Mouse (Mus musculus): ENCODE measurements around the gene Nol4l. TPM values are rescaled to one million over a fixed set of nuclear protein-coding genes. Genes with fewer than 3 reads are reported as not detected.
A peak's percentile ranks its signal among the peaks of the same experiment; 100 is the strongest.

Nol4l gene
- polyA plus RNA-seq, 1 experiment from 2014 or later = 12.9 TPM

DNA sequence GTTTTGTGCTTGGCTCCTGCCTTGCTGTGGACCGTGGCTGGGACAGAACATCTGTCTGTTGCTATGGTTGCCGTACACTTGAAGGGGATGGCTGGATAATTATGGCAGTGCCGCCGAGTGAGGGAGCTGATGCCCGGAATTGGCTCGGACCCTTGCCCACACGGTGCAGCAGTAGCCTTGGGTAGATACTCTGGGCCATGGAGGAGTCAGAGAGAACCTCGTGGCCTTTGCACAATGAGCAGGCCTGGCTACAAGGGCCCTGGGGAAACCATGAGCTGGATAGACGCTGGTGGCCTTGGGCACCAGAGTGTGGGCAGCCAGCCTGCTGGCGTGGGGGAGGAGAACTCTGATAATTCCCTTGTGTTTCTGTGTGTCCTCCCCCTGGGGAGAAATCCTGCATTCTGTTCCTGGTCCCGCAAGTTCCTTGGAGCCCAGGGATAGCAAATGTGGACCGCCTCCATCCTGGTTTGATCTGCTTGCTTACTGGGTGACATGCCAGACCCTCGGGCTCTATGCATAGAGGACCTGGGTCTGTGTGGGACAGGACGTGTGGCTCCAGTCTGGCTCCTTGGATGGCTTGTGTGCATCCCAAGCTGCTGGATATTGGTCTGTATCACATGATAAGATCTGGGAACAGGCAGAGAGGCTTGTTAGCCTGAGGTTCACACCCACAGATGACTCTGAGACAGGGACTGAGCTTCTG is 18.6 kb upstream of the Nol4l start:
- H3K36me3 ChIP-seq (ENCODE audit: control insufficient read depth, insufficient read depth, low read length) = no peaks in the 10 kb centered on the region
- ATAC-seq (ENCODE audit: low read depth) (no peak), DNase-seq (ENCODE audit: low spot score) (peak; percentile 22)
- no peak overlapping the region for H3K27ac ChIP-seq (replicated peaks; ENCODE audit: low read depth, low read length)
- no peak overlapping the region for H3K4me3 ChIP-seq (ENCODE audit: low read depth, low read length)
- H3K27me3 ChIP-seq (replicated peaks; ENCODE audit: control insufficient read depth, insufficient read depth, low read length) = no peaks in the 10 kb centered on the region
- H3K4me1 ChIP-seq (ENCODE audit: control insufficient read depth, insufficient read depth, low read length) = no peaks in the 10 kb centered on the region
- no peak overlapping the region for H3K4me2 ChIP-seq (ENCODE audit: low read depth, low read length)
- no peak overlapping the region for H3K9ac ChIP-seq (ENCODE audit: low read depth, low read length)
- no peaks in the 10 kb centered on the region for H3K9me3 ChIP-seq (ENCODE audit: control insufficient read depth, low read length)
- 31% methylated on average over 13 of the region's 14 CpGs for WGBS

DNA sequence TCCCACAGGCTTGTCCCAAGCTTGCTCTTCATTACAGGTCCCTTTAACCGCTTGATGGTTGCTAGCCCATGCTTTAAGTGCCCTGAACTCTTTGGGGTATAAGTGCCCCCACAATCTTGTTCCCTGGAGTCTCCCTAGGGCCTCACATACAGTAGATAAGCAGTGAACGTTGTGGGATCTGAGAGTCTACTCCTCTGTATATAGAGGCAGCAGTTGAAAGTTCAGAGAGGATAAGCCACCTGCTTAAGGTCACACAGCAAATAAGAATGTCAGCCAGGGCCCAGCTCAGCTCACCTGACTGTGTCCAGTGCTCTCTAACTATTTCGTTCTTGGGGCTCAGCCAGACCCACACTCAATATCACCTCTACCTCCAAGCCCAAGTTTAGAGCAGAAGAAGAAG is 17.9 kb upstream of the Nol4l start:
- 78% methylated on average over 3 of the region's 3 CpGs for WGBS
- no peaks in the 10 kb centered on the region for H3K4me1 ChIP-seq (ENCODE audit: control insufficient read depth, insufficient read depth, low read length)
- no peak overlapping the region for H3K4me2 ChIP-seq (ENCODE audit: low read depth, low read length)
- no peaks in the 10 kb centered on the region for H3K9me3 ChIP-seq (ENCODE audit: control insufficient read depth, low read length)
- no peaks in the 10 kb centered on the region for H3K27me3 ChIP-seq (replicated peaks; ENCODE audit: control insufficient read depth, insufficient read depth, low read length)
- no peak overlapping the region for H3K27ac ChIP-seq (replicated peaks; ENCODE audit: low read depth, low read length)
- DNase-seq (ENCODE audit: low spot score) = no peak
- H3K9ac ChIP-seq (ENCODE audit: low read depth, low read length) = no peak overlapping the region
- ATAC-seq (ENCODE audit: low read depth) = no peak
- H3K4me3 ChIP-seq (ENCODE audit: low read depth, low read length) = no peak overlapping the region
- H3K36me3 ChIP-seq (ENCODE audit: control insufficient read depth, insufficient read depth, low read length) = no peaks in the 10 kb centered on the region

DNA sequence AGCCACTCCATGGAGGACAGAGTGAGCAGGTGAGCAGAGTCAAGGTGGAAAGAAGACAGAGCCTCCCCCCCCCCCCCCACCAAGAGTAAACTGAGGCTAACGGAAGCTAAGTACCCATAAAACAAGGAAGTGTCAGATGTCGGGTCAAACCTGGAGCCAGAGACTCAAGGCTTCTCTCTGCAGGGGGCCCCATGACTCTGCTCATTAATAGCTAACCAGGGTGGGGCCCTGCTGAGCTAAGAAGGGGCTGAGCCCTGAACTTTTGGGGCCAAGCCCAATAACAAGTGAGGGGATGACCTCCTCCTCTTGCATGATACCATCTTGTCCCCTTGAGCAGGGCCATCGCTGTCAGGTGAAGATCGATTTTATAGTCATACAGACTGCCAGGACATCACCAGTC is 17.2 kb upstream of the Nol4l start:
- Histone ChIP-seq H3K27ac (replicated peaks; ENCODE audit: low read depth, low read length) (no peak overlapping the region), H3K9ac (ENCODE audit: low read depth, low read length) (no peak overlapping the region), H3K4me3 (ENCODE audit: low read depth, low read length) (no peak overlapping the region), H3K27me3 (replicated peaks; ENCODE audit: control insufficient read depth, insufficient read depth, low read length) (no peaks in the 10 kb centered on the region), H3K4me2 (ENCODE audit: low read depth, low read length) (no peak overlapping the region), H3K9me3 (ENCODE audit: control insufficient read depth, low read length) (no peaks in the 10 kb centered on the region), H3K4me1 (ENCODE audit: control insufficient read depth, insufficient read depth, low read length) (no peaks in the 10 kb centered on the region), H3K36me3 (ENCODE audit: control insufficient read depth, insufficient read depth, low read length) (no peaks in the 10 kb centered on the region)
- no peak for DNase-seq (ENCODE audit: low spot score)
- no peak for ATAC-seq (ENCODE audit: low read depth)
- 62% methylated on average over 4 of the region's 4 CpGs for WGBS

DNA sequence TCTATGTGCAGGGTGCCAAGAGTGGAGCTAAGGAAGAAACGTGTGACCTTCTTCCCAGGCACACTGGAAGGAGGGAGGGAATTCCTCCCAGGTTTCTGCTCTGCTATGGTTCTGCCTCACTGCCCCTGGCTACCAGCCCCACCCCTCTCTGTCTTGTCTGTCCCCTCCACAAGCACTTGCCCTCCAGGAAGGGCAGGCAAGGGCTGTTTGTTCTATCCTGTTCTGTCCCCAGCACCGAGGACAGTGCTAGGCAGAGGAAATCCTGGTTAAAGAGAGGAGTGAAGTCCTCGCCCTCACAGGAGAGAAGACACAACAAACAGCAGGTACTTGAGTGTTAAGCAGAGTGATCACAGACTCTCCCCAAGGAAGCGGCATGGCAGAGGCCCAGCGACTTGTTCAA is 16.7 kb upstream of the Nol4l start:
- DNase-seq (ENCODE audit: low spot score) (no peak), ATAC-seq (ENCODE audit: low read depth) (no peak)
- H3K9me3 ChIP-seq (ENCODE audit: control insufficient read depth, low read length) = no peaks in the 10 kb centered on the region
- 20% methylated on average over 5 of the region's 5 CpGs for WGBS
- no peak overlapping the region for H3K27ac ChIP-seq (replicated peaks; ENCODE audit: low read depth, low read length)
- no peaks in the 10 kb centered on the region for H3K36me3 ChIP-seq (ENCODE audit: control insufficient read depth, insufficient read depth, low read length)
- no peak overlapping the region for H3K4me3 ChIP-seq (ENCODE audit: low read depth, low read length)
- no peaks in the 10 kb centered on the region for H3K27me3 ChIP-seq (replicated peaks; ENCODE audit: control insufficient read depth, insufficient read depth, low read length)
- H3K9ac ChIP-seq (ENCODE audit: low read depth, low read length) = no peak overlapping the region
- no peaks in the 10 kb centered on the region for H3K4me1 ChIP-seq (ENCODE audit: control insufficient read depth, insufficient read depth, low read length)
- no peak overlapping the region for H3K4me2 ChIP-seq (ENCODE audit: low read depth, low read length)

DNA sequence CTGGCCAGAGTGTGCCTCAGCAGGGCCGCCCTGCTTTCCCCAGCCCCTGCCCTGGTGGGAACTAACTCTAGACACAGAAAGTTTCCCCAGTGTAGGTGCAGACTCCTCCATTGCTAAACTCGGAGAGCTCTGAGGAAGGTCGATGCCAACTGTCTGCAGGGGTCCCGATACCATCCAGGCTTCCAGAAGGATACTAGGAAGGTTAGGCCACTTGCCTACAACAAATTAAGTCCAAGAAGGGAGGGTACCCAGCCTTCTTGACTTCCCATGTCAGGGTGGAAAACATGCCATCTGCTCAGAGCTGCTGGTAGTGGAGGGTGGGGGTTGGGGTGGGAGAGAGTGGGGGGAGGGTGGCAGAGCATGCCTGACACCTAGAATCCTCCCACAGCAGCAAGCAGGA is 15.0 kb upstream of the Nol4l start:
- ATAC-seq (ENCODE audit: low read depth) (no peak), DNase-seq (ENCODE audit: low spot score) (no peak)
- 72% methylated on average over 4 of the region's 4 CpGs for whole genome bisulfite sequencing
- Histone ChIP-seq H3K4me2 (ENCODE audit: low read depth, low read length) (no peak overlapping the region), H3K4me3 (ENCODE audit: low read depth, low read length) (no peak overlapping the region), H3K9me3 (ENCODE audit: control insufficient read depth, low read length) (no peaks in the 10 kb centered on the region), H3K36me3 (ENCODE audit: control insufficient read depth, insufficient read depth, low read length) (no peaks in the 10 kb centered on the region), H3K27ac (replicated peaks; ENCODE audit: low read depth, low read length) (no peak overlapping the region), H3K27me3 (replicated peaks; ENCODE audit: control insufficient read depth, insufficient read depth, low read length) (no peaks in the 10 kb centered on the region), H3K9ac (ENCODE audit: low read depth, low read length) (no peak overlapping the region), H3K4me1 (ENCODE audit: control insufficient read depth, insufficient read depth, low read length) (no peaks in the 10 kb centered on the region)

DNA sequence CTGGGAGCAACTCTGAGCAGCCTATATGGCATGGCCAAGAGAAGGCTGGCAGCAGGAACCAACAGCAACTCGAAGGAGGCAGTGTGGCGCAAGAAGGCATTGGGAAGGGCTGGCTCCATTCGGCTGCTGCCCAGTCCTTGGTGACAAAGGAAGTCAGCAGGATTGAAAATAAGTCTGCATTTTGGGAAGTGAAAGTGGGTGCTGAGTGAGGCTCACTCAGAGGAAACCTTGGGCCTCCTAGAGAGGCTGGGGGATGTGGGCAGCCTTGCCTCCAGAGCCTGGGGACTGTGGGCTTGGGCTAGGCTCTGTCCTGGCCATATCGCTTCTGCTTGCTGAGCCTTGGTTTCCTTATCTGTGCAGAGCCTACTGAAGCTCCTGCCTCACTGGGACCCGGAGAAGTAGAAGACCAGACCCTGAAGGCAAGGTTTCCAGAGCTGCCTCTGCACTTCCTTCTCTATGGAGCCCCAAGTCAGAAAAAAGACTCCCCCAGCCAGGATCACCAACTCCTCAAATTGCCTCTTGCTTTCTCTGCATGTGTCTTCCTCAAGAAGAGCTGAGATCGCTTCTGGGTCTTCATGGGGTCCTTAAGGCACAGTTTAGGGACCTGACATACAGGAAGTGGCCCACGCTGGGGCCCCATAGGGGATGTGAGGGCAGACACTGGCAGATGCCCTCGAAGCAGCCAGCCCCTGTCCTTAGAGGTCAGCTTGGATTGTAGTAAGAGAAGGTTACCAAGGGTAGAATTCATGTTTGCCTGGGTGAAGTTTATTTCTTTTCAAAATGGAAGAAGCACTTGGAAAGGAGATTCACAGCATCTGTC is 14.3 kb upstream of the Nol4l start:
- no peak overlapping the region for H3K27ac ChIP-seq (replicated peaks; ENCODE audit: low read depth, low read length)
- 76% methylated on average over 8 of the region's 8 CpGs for WGBS
- H3K9ac ChIP-seq (ENCODE audit: low read depth, low read length) = no peak overlapping the region
- no peaks in the 10 kb centered on the region for H3K4me1 ChIP-seq (ENCODE audit: control insufficient read depth, insufficient read depth, low read length)
- no peak overlapping the region for H3K4me3 ChIP-seq (ENCODE audit: low read depth, low read length)
- DNase-seq (ENCODE audit: low spot score) = no peak
- H3K36me3 ChIP-seq (ENCODE audit: control insufficient read depth, insufficient read depth, low read length) = no peaks in the 10 kb centered on the region
- no peak for ATAC-seq (ENCODE audit: low read depth)
- no peaks in the 10 kb centered on the region for H3K9me3 ChIP-seq (ENCODE audit: control insufficient read depth, low read length)
- H3K4me2 ChIP-seq (ENCODE audit: low read depth, low read length) = no peak overlapping the region
- no peaks in the 10 kb centered on the region for H3K27me3 ChIP-seq (replicated peaks; ENCODE audit: control insufficient read depth, insufficient read depth, low read length)

DNA sequence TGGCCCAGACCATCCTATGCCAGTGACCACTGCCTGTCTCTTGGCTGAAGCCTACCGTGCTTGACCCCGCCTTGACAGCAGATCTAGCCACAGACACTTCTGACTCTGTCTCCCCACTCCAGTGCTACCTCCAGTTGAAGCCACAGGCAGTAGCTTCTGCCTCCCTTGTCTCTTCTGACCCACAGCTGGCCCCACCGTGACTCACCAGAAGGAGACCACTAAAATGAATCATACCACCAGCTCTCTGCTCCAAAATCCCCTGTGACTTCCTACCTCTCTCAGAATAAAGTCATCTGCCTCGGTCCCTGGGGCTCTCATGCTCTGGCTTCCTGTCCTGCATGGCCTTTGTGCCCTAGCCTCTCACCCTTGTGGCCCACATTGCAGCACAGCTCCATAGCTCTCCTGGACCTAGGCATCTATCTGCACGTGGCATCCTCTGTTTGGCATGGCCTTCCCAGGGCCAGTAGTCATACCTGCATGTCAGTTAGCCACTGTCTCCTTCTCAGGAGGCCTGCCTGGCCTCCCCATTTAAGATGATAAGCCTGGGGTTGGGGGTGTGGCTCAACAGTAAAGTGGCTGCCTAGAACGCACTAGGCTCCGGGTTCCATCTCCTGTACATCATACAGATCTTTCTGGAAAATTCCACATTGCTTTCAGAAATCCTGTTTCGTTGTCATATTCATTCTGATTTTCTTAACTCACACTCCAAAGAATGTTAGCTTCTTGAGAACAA is 13.3 kb upstream of the Nol4l start:
- Histone ChIP-seq H3K36me3 (ENCODE audit: control insufficient read depth, insufficient read depth, low read length) (no peaks in the 10 kb centered on the region), H3K4me1 (ENCODE audit: control insufficient read depth, insufficient read depth, low read length) (no peaks in the 10 kb centered on the region), H3K9ac (ENCODE audit: low read depth, low read length) (no peak overlapping the region), H3K9me3 (ENCODE audit: control insufficient read depth, low read length) (no peaks in the 10 kb centered on the region), H3K4me3 (ENCODE audit: low read depth, low read length) (no peak overlapping the region), H3K4me2 (ENCODE audit: low read depth, low read length) (no peak overlapping the region), H3K27ac (replicated peaks; ENCODE audit: low read depth, low read length) (no peak overlapping the region), H3K27me3 (replicated peaks; ENCODE audit: control insufficient read depth, insufficient read depth, low read length) (no peaks in the 10 kb centered on the region)
- ATAC-seq (ENCODE audit: low read depth) (no peak), DNase-seq (ENCODE audit: low spot score) (no peak)
- 79% methylated on average over 8 of the region's 8 CpGs for whole genome bisulfite sequencing

DNA sequence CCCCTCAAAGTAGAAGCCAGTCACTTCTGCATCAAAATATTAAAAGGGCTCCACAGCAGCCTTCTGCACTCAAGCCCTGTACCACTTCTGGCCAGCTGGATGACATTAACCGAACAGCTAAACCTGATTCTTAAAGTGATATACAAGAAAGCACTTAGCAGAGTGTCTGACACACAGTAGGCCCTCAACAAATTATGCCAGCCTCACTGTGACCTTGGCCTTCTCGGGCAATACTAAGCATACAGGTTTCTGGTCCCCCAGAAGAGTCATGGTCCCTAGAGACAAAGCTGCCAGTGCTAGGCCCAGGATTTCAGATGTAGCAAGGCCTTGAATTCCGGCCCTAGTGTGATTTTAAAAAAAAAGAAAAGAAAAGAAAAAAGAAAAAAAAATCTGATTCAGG is 9.1 kb upstream of the Nol4l start:
- no peak overlapping the region for H3K27ac ChIP-seq (replicated peaks; ENCODE audit: low read depth, low read length)

More for the DNA sequence above, 9.1 kb upstream of the Nol4l start:
- DNase-seq (ENCODE audit: low spot score) = no peak
- Histone ChIP-seq H3K9ac (ENCODE audit: low read depth, low read length) (no peak overlapping the region), H3K36me3 (ENCODE audit: control insufficient read depth, insufficient read depth, low read length) (no peaks in the 10 kb centered on the region), H3K9me3 (ENCODE audit: control insufficient read depth, low read length) (no peaks in the 10 kb centered on the region), H3K4me2 (ENCODE audit: low read depth, low read length) (no peak overlapping the region), H3K4me3 (ENCODE audit: low read depth, low read length) (no peak overlapping the region), H3K27me3 (replicated peaks; ENCODE audit: control insufficient read depth, insufficient read depth, low read length) (no peaks in the 10 kb centered on the region), H3K4me1 (ENCODE audit: control insufficient read depth, insufficient read depth, low read length) (no peaks in the 10 kb centered on the region)
- no peak for ATAC-seq (ENCODE audit: low read depth)
- WGBS = 77% methylated on average over 3 of the region's 3 CpGs

Measured in embryonic facial prominence, embryonic 14.5 days (tissue).